Mouse (Mus musculus) myocyte (in vitro differentiated cells): Measurements from ENCODE around the gene Zfp184.

Experiments
- CEBPB ChIP-seq: IDR thresholded peaks from 2 replicates; pipeline ENCODE4 v1.6.1; 2011; ENCODE audit warnings: mild to moderate bottlenecking, moderate library complexity; ENCODE audit not compliant: poor library complexity, insufficient read depth, severe bottlenecking
- E2F4 ChIP-seq: IDR thresholded peaks from one replicate; pipeline ENCODE4 v1.6.1; 2011; ENCODE audit warnings: mild to moderate bottlenecking, control low read depth, moderate library complexity; ENCODE audit not compliant: insufficient read depth
- MAX ChIP-seq: IDR thresholded peaks from one replicate; pipeline ENCODE4 v1.6.1; 2011; ENCODE audit warnings: low read depth, mild to moderate bottlenecking, control low read depth
- MYOD1 ChIP-seq, 3 experiments: IDR thresholded peaks; one replicate each; pipeline ENCODE4 v1.6.1; 2011; ENCODE audit warnings: control low read depth in 2 of 3, low read depth in 2 of 3, mild to moderate bottlenecking in 2 of 3, moderate library complexity in 1 of 3; ENCODE audit not compliant: insufficient read length in 2 of 3, control insufficient read depth in 1 of 3
- MYOG ChIP-seq, 3 experiments: IDR thresholded peaks; one replicate each; pipeline ENCODE4 v1.6.1; 2011; ENCODE audit warnings: control low read depth in 2 of 3, low read depth in 2 of 3, mild to moderate bottlenecking in 2 of 3; ENCODE audit not compliant: insufficient read length in 2 of 3, control insufficient read depth in 1 of 3, insufficient read depth in 1 of 3
- POLR2A ChIP-seq: IDR thresholded peaks from one replicate; pipeline ENCODE4 v1.6.1; 2011; ENCODE audit warnings: low read depth, mild to moderate bottlenecking, control low read depth, moderate library complexity; ENCODE audit not compliant: insufficient read length
- REST ChIP-seq: IDR thresholded peaks from one replicate; pipeline ENCODE4 v1.6.1; 2011; ENCODE audit warnings: mild to moderate bottlenecking, control low read depth, moderate library complexity; ENCODE audit not compliant: insufficient read depth, insufficient read length
- TCF12 ChIP-seq: IDR thresholded peaks from one replicate; pipeline ENCODE4 v1.6.1; 2011; ENCODE audit warnings: mild to moderate bottlenecking, control low read depth; ENCODE audit not compliant: poor library complexity, insufficient read depth, severe bottlenecking
- USF1 ChIP-seq: IDR thresholded peaks from one replicate; pipeline ENCODE4 v1.6.1; 2011; ENCODE audit warnings: low read depth, mild to moderate bottlenecking, control low read depth, moderate library complexity

DNA sequence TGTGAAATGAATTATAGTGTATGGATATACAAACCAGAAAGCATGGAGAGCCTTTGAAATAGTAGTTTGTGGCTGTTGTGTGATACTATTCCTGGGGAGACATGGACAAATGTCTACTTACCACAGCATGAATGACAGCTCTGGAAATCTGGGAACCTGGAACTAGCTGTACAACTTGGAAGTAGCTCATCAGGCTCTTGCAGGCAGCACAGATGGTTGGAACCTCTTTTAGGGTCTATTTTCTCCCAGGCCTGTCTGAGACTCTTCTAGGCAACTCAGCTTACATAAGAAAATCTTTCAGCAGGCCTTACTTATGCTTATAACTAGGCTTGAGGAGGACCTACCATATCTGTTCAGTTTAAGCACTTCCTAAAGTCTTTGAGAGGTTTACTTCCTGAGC lies 21.5 kb upstream of the Zfp184 start:
- TF ChIP-seq E2F4 (no peak), POLR2A (no peak), REST (no peak), MYOD1 (IDR thresholded peaks at IDR 0.05; ENCODE audit: control insufficient read depth in 1 of 3, insufficient read length in 2 of 3, low read depth in 2 of 3) (no peak), TCF12 (no peak), MAX (no peak), MYOG (IDR thresholded peaks at IDR 0.05; ENCODE audit: control insufficient read depth in 1 of 3, insufficient read depth in 1 of 3, insufficient read length in 2 of 3, low read depth in 2 of 3) (no peak), USF1 (no peak), CEBPB (no peak)
